Mouse (Mus musculus) heart, adult 2 months (tissue): Measurements from ENCODE around the gene Zswim9.

Experiments
- CTCF ChIP-seq: fragments of 200-600 bp; IDR thresholded peaks from 2 replicates; pipeline ENCODE4 v1.8.1; 2022; ENCODE audit warnings: antibody characterized with exemption, mild to moderate bottlenecking, moderate library complexity
- EP300 ChIP-seq: fragments of 200-500 bp; IDR thresholded peaks from 2 replicates; pipeline ENCODE4 v1.6.1; 2011; ENCODE audit warnings: low read depth, low read length, control low read depth; ENCODE audit not compliant: insufficient read depth

- TF ChIP-seq CTCF: no peak
- TF ChIP-seq EP300: no peak
Observed at GRCm38 (mm10) chr7:13291370-13291769, 12.8 kb upstream of the Zswim9 start.
